In genomic region chr15:79028823-79029484, GRCm38 (mm10) we compare ENCODE assay signal across 8 mouse cellular contexts. TPM values are rescaled to one million over a fixed set of nuclear protein-coding genes. Genes with fewer than 3 reads are reported as not detected.
A peak's percentile ranks its signal among the peaks of the same experiment; 100 is the strongest.
DNase-seq lines count a peak whose midpoint lies in the region; ATAC-seq and TF ChIP-seq lines count a peak whose summit lies in the region.

No protein-coding gene starts in this region.

- H3K36me3 ChIP-seq in heart, adult 2 months (ENCODE audit: control insufficient read depth, insufficient read depth, low read length) = no peaks in the 10 kb centered on the region
- no peaks in the 10 kb centered on the region for H3K36me3 ChIP-seq in forebrain, embryonic 15.5 days
- H3K36me3 ChIP-seq in liver, embryonic 14.5 days (replicated peaks; ENCODE audit: control insufficient read depth, insufficient read depth, low read depth) = no peaks in the 10 kb centered on the region

- H3K79me2 ChIP-seq in heart, adult 2 months (replicated peaks; ENCODE audit: control insufficient read depth, insufficient read depth, low read length) = no peaks in the 10 kb centered on the region

- H3K9ac ChIP-seq in heart, adult 2 months (ENCODE audit: low read depth, low read length) = peak overlapping the region; percentile 96
- peak overlapping the region; percentile 83 for H3K9ac ChIP-seq in forebrain, embryonic 15.5 days (replicated peaks)
- H3K9ac ChIP-seq in liver, embryonic 14.5 days (replicated peaks) = peak overlapping the region; percentile 61

- no peak for DNase-seq in heart, adult 2 months
- no peak for DNase-seq in heart, adult 11 months
- peak; percentile 25 for DNase-seq in CD4-positive helper T cell, adult 2 months (ENCODE audit: low read depth, low spot score)
- no peak for DNase-seq in liver, embryonic 14.5 days (ENCODE audit: low read depth in 3 of 3, low spot score in 3 of 3)
- DNase-seq in left cerebral cortex, adult 18-20 months (ENCODE audit: low spot score in 2 of 2) = no peak
- no peak for DNase-seq in cerebellum, postnatal 4 days (ENCODE audit: low spot score in 2 of 2)
- DNase-seq in layer of hippocampus, postnatal 10 days (ENCODE audit: low spot score in 2 of 2) = no peak

- intact Hi-C loops in heart, adult 2 months (cut with DNase I) = loop anchor here (2.0 to 5.0 kb wide), 2 partner anchors 34 to 117 kb away; partner anchors contain the start of genes Ankrd54 and Pdxp

- no peak for TF ChIP-seq EP300 in heart, adult 2 months (IDR thresholded peaks at IDR 0.05; ENCODE audit: insufficient read depth, low read depth, low read length)
- no peak for TF ChIP-seq EP300 in liver, embryonic 14.5 days (IDR thresholded peaks at IDR 0.05; ENCODE audit: low read depth)

- TF ChIP-seq POLR2A in heart, adult 2 months (IDR thresholded peaks at IDR 0.05; ENCODE audit: insufficient read depth, low read depth, low read length) = no peak

- peak overlapping the region; percentile 96 for H3K4me2 ChIP-seq in forebrain, embryonic 15.5 days (replicated peaks)
- H3K4me2 ChIP-seq in liver, embryonic 14.5 days (ENCODE audit: low read depth) = peak overlapping the region; percentile 81

- H3K4me1 ChIP-seq in heart, adult 2 months (ENCODE audit: control insufficient read depth, insufficient read depth, low read length) = peaks cover 3% of the 10 kb centered on the region
- peaks cover 54% of the 10 kb centered on the region for H3K4me1 ChIP-seq in forebrain, embryonic 15.5 days
- H3K4me1 ChIP-seq in liver, embryonic 14.5 days (replicated peaks; ENCODE audit: control insufficient read depth in 2 of 2, insufficient read depth in 2 of 2, low read length in 1 of 2) = peaks cover 0 to 2% of the 10 kb centered on the region in 2 experiments; a peak in 2 of 4 replicates

- no peak for TF ChIP-seq CTCF in heart, adult 2 months (IDR thresholded peaks at IDR 0.05)
- TF ChIP-seq CTCF in liver, embryonic 14.5 days (IDR thresholded peaks at IDR 0.05; ENCODE audit: low read depth) = no peak

- no peaks in the 10 kb centered on the region for H3K27me3 ChIP-seq in heart, adult 2 months (ENCODE audit: control insufficient read depth, insufficient read depth, low read length)
- H3K27me3 ChIP-seq in forebrain, embryonic 15.5 days = no peaks in the 10 kb centered on the region
- H3K27me3 ChIP-seq in liver, embryonic 14.5 days (ENCODE audit: control insufficient read depth, insufficient read depth, low read length) = peaks cover 65% of the 10 kb centered on the region

- peak overlapping the region; percentile 99 for H3K27ac ChIP-seq in heart, adult 2 months
- H3K27ac ChIP-seq in forebrain, embryonic 15.5 days (replicated peaks) = peak overlapping the region; percentile 94
- H3K27ac ChIP-seq in liver, embryonic 14.5 days = no peak overlapping the region

- H3K9me3 ChIP-seq in forebrain, embryonic 15.5 days = no peaks in the 10 kb centered on the region
- no peaks in the 10 kb centered on the region for H3K9me3 ChIP-seq in liver, embryonic 14.5 days (ENCODE audit: control insufficient read depth, low read length)

- H3K4me3 ChIP-seq in heart, adult 2 months = peak overlapping the region; percentile 66
- peak overlapping the region; percentile 83 for H3K4me3 ChIP-seq in forebrain, embryonic 15.5 days
- peak overlapping the region; percentile 53 to 63 for H3K4me3 ChIP-seq in liver, embryonic 14.5 days (ENCODE audit: insufficient read depth in 1 of 2, low read depth in 2 of 2, low read length in 2 of 2)

- ATAC-seq in forebrain, embryonic 15.5 days (replicated peaks) = 0 out of 2 replicates have a peak, but pooled peaks have one; percentile 1
- no peak for ATAC-seq in liver, embryonic 14.5 days (ENCODE audit: insufficient read depth)

- WGBS in heart, adult 2 months = 7% methylated on average over 16 of the region's 16 CpGs
- 24% methylated on average over 16 of the region's 16 CpGs for WGBS in forebrain, embryonic 15.5 days
- 21% methylated on average over 16 of the region's 16 CpGs for WGBS in liver, embryonic 14.5 days (ENCODE audit: insufficient replicate concordance)

RNA-seq across cellular contexts. Expression of gene H1f0, which starts 0.7 kb away (rescaled TPM):
- total RNA-seq in heart, adult 2 months (2021) = 10 to 100 TPM; 73.3 to 82.4 TPM
- polyA plus RNA-seq in heart, adult 2 months (2012; rRNA removed) = 54.2 and 66.4 TPM in 2 replicates
- 470 and 489 TPM in 2 replicates for polyA plus RNA-seq in forebrain, embryonic 15.5 days (2015; fragmentation: Nextera tagmentation; extraction: Ambion mirVana)
- polyA plus RNA-seq in liver, embryonic 14.5 days (2012; rRNA removed) = 53.1 and 65.2 TPM in 2 replicates
- polyA plus RNA-seq in liver, embryonic 14.5 days (2014; fragmentation: Nextera tagmentation; extraction: Ambion mirVana) = 47.8 and 52.8 TPM in 2 replicates
- total RNA-seq in left cerebral cortex, adult 18-20 months (2021) = 10 to 100 TPM; 79.6 to 93.8 TPM
- total RNA-seq in layer of hippocampus, postnatal 10 days (2021) = 10 to 100 TPM; 80.6 to 80.7 TPM

RNA-seq across cellular contexts. Expression of gene Galr3, which starts 12.7 kb away (rescaled TPM):
- not detected for total RNA-seq in heart, adult 2 months (2021)
- polyA plus RNA-seq in heart, adult 2 months (2012; rRNA removed) = not detected in 2 replicates
- polyA plus RNA-seq in forebrain, embryonic 15.5 days (2015; fragmentation: Nextera tagmentation; extraction: Ambion mirVana) = not detected in 2 replicates
- polyA plus RNA-seq in liver, embryonic 14.5 days (2012; rRNA removed) = 0.30 and 0.50 TPM in 2 replicates
- polyA plus RNA-seq in liver, embryonic 14.5 days (2014; fragmentation: Nextera tagmentation; extraction: Ambion mirVana) = not detected in 2 replicates
- total RNA-seq in left cerebral cortex, adult 18-20 months (2021) = under 1 TPM; 0.82 to 0.98 TPM
- total RNA-seq in layer of hippocampus, postnatal 10 days (2021) = under 1 TPM; 0.33 to 0.48 TPM

RNA-seq across cellular contexts. Expression of gene Ankrd54, which starts 33.7 kb away (rescaled TPM):
- 1 to 10 TPM; 5.5 to 8.5 TPM for total RNA-seq in heart, adult 2 months (2021)
- 12.2 and 14.2 TPM in 2 replicates for polyA plus RNA-seq in heart, adult 2 months (2012; rRNA removed)
- polyA plus RNA-seq in forebrain, embryonic 15.5 days (2015; fragmentation: Nextera tagmentation; extraction: Ambion mirVana) = 61.6 and 65.5 TPM in 2 replicates
- 39.9 and 43.4 TPM in 2 replicates for polyA plus RNA-seq in liver, embryonic 14.5 days (2012; rRNA removed)
- 37.7 and 48.3 TPM in 2 replicates for polyA plus RNA-seq in liver, embryonic 14.5 days (2014; fragmentation: Nextera tagmentation; extraction: Ambion mirVana)
- total RNA-seq in left cerebral cortex, adult 18-20 months (2021) = 10 to 100 TPM; 17.8 to 24.9 TPM
- 10 to 100 TPM; 19.5 to 22.2 TPM for total RNA-seq in layer of hippocampus, postnatal 10 days (2021)

RNA-seq across cellular contexts. Expression of gene Eif3l, which starts 46.0 kb away (rescaled TPM):
- 10 to 100 TPM; 63.9 to 69.2 TPM for total RNA-seq in heart, adult 2 months (2021)
- 90.3 and 116 TPM in 2 replicates for polyA plus RNA-seq in heart, adult 2 months (2012; rRNA removed)
- 192 and 195 TPM in 2 replicates for polyA plus RNA-seq in forebrain, embryonic 15.5 days (2015; fragmentation: Nextera tagmentation; extraction: Ambion mirVana)
- polyA plus RNA-seq in liver, embryonic 14.5 days (2012; rRNA removed) = 99.9 and 104 TPM in 2 replicates
- 130 and 132 TPM in 2 replicates for polyA plus RNA-seq in liver, embryonic 14.5 days (2014; fragmentation: Nextera tagmentation; extraction: Ambion mirVana)
- total RNA-seq in left cerebral cortex, adult 18-20 months (2021) = 10 to 100 TPM; 66.5 to 68.2 TPM
- 100 to 1,000 TPM in 1 of 2 experiments, 10 to 100 TPM in 1; 94.6 to 102 TPM for total RNA-seq in layer of hippocampus, postnatal 10 days (2021)
